Mouse (Mus musculus): ENCODE data around the gene Sirt5.

GRCm38 (mm10) chr13:43362353-43362752 lies 2.9 kb upstream of the Sirt5 start:
- TF ChIP-seq POLR2A (IDR thresholded peaks at IDR 0.05; ENCODE audit: borderline replicate concordance, insufficient read depth, low read length) (no peak), CTCF (IDR thresholded peaks at IDR 0.05; ENCODE audit: borderline replicate concordance, insufficient read depth, low read depth, low read length) (no peak)
